Comparison of ENCODE assay signal across 9 mouse cellular contexts in genomic region chr2:26561351-26562016, GRCm38 (mm10). TPM values are rescaled to one million over a fixed set of nuclear protein-coding genes. Genes with fewer than 3 reads are reported as not detected.
DNase-seq lines count a peak whose midpoint lies in the region; ATAC-seq and TF ChIP-seq lines count a peak whose summit lies in the region.
"Had no signal": no experiment of that assay in that cellular context is flagged by ENCODE, and none has a peak within 500 bp of the region (broad histone marks: within the 10 kb centered on the region; RNA-seq: fewer than 3 reads in every experiment).

No protein-coding gene starts in this region.

- H3K9me3 ChIP-seq in forebrain, embryonic 16.5 days (ENCODE audit: control insufficient read depth, low read length) = no peaks in the 10 kb centered on the region
- no peaks in the 10 kb centered on the region for H3K9me3 ChIP-seq in intestine, embryonic 16.5 days (ENCODE audit: control insufficient read depth, low read length)
- no peaks in the 10 kb centered on the region for H3K9me3 ChIP-seq in lung, postnatal 0 days (ENCODE audit: low read length)
- H3K9me3 ChIP-seq in stomach, embryonic 14.5 days (ENCODE audit: control insufficient read depth, low read depth, low read length) = no peaks in the 10 kb centered on the region

- no peak overlapping the region for H3K4me2 ChIP-seq in forebrain, embryonic 16.5 days (ENCODE audit: low read length)
- no peak overlapping the region for H3K4me2 ChIP-seq in intestine, embryonic 16.5 days (ENCODE audit: low read depth, low read length)
- no peak overlapping the region for H3K4me2 ChIP-seq in lung, postnatal 0 days (replicated peaks; ENCODE audit: low read depth, low read length)
- no peak overlapping the region for H3K4me2 ChIP-seq in stomach, embryonic 14.5 days (replicated peaks; ENCODE audit: low read depth, low read length)

- TF ChIP-seq CTCF in gastrocnemius, adult 2 months (IDR thresholded peaks at IDR 0.05) = no peak; the same call in none of the 2 replicates
- peak; percentile 98 for TF ChIP-seq CTCF in Patski (IDR thresholded peaks at IDR 0.05)
- TF ChIP-seq CTCF in lung, postnatal 0 days (IDR thresholded peaks at IDR 0.05) = peak; percentile 100

- H3K4me3 ChIP-seq in gastrocnemius, adult 2 months = no peak overlapping the region
- H3K4me3 ChIP-seq in forebrain, embryonic 16.5 days (replicated peaks; ENCODE audit: low read length) = no peak overlapping the region
- no peak overlapping the region for H3K4me3 ChIP-seq in intestine, embryonic 16.5 days (ENCODE audit: low read length)
- H3K4me3 ChIP-seq in lung, postnatal 0 days (ENCODE audit: low read depth, low read length) = no peak overlapping the region
- H3K4me3 ChIP-seq in stomach, embryonic 14.5 days (ENCODE audit: low read depth, low read length) = no peak overlapping the region

- in situ Hi-C loops in Patski (cut with MboI; ENCODE audit: low pct_unique_long_range_greater_than_20kb) = loop anchor here (5.0 to 10.0 kb wide), 2 partner anchors 109 to 247 kb away; partner anchors contain the start of gene Gpsm1

- DNase-seq in gastrocnemius, adult 2 months = peak; percentile 34
- DNase-seq in gastrocnemius, postnatal 36 days = no peak
- DNase-seq in Patski (ENCODE audit: low read depth, low spot score) = no peak
- DNase-seq in lung, postnatal 0 days (ENCODE audit: low spot score) = peak; percentile 88
- no peak for DNase-seq in right cerebral cortex, postnatal 25 days

- peak; percentile 37 for ATAC-seq in Patski
- peak; percentile 75; the same call in 1 of the 2 replicates for ATAC-seq in forebrain, embryonic 16.5 days
- ATAC-seq in intestine, embryonic 16.5 days = peak; percentile 72
- peak; percentile 70 for ATAC-seq in lung, postnatal 0 days
- ATAC-seq in stomach, embryonic 14.5 days (ENCODE audit: insufficient number of reproducible peaks, insufficient read depth, low FRiP score, low read depth) = peak; percentile 67

- 38% methylated on average over 6 of the region's 6 CpGs for WGBS in forebrain, embryonic 16.5 days
- WGBS in intestine, embryonic 16.5 days = 39% methylated on average over 6 of the region's 6 CpGs
- 39% methylated on average over 6 of the region's 6 CpGs for WGBS in lung, postnatal 0 days
- WGBS in stomach, embryonic 14.5 days = 36% methylated on average over 6 of the region's 6 CpGs

- no peaks in the 10 kb centered on the region for H3K36me3 ChIP-seq in forebrain, embryonic 16.5 days (ENCODE audit: control insufficient read depth, insufficient read depth)
- H3K36me3 ChIP-seq in intestine, embryonic 16.5 days (ENCODE audit: control insufficient read depth, insufficient read depth, low read length) = no peaks in the 10 kb centered on the region
- H3K36me3 ChIP-seq in lung, postnatal 0 days (ENCODE audit: insufficient read depth, low read length) = no peaks in the 10 kb centered on the region
- H3K36me3 ChIP-seq in stomach, embryonic 14.5 days (ENCODE audit: control insufficient read depth, insufficient read depth, low read length) = no peaks in the 10 kb centered on the region

- H3K27me3 ChIP-seq in Patski = peaks cover 4% of the 10 kb centered on the region
- H3K27me3 ChIP-seq in forebrain, embryonic 16.5 days (replicated peaks; ENCODE audit: control insufficient read depth, insufficient read depth, low read length) = no peaks in the 10 kb centered on the region
- peaks cover 10% of the 10 kb centered on the region; the same call in 1 of the 2 replicates for H3K27me3 ChIP-seq in intestine, embryonic 16.5 days (replicated peaks; ENCODE audit: control insufficient read depth, insufficient read depth, low read length)
- no peaks in the 10 kb centered on the region for H3K27me3 ChIP-seq in lung, postnatal 0 days (replicated peaks; ENCODE audit: insufficient read depth, low read length)
- H3K27me3 ChIP-seq in stomach, embryonic 14.5 days (ENCODE audit: control insufficient read depth, insufficient read depth, low read length) = no peaks in the 10 kb centered on the region

- H3K9ac ChIP-seq in forebrain, embryonic 16.5 days (replicated peaks; ENCODE audit: low read depth, low read length) = no peak overlapping the region
- peak overlapping the region; percentile 42; the same call in 1 of the 2 replicates for H3K9ac ChIP-seq in intestine, embryonic 16.5 days (ENCODE audit: low read depth, low read length)
- H3K9ac ChIP-seq in lung, postnatal 0 days (replicated peaks; ENCODE audit: low read depth) = no peak overlapping the region
- no peak overlapping the region for H3K9ac ChIP-seq in stomach, embryonic 14.5 days (replicated peaks; ENCODE audit: low read depth, low read length)

- intact Hi-C loops in gastrocnemius, adult 2 months (cut with DNase I) = loop anchor here (1.0 to 5.0 kb wide), 2 partner anchors 112 to 234 kb away; no protein-coding TSS in a partner anchor
- intact Hi-C loops in gastrocnemius, postnatal 36 days (cut with DNase I) = loop anchor here (1.0 to 5.0 kb wide), 4 partner anchors 111 to 259 kb away; no protein-coding TSS in a partner anchor

- 0 out of 2 replicates have a peak, but pooled peaks cover 6% of the 10 kb centered on the region for H3K4me1 ChIP-seq in forebrain, embryonic 16.5 days (replicated peaks; ENCODE audit: control insufficient read depth, insufficient read depth, low read length)
- no peaks in the 10 kb centered on the region; the same call in 1 of the 2 replicates for H3K4me1 ChIP-seq in intestine, embryonic 16.5 days (ENCODE audit: control insufficient read depth, insufficient read depth, low read length)
- H3K4me1 ChIP-seq in lung, postnatal 0 days (ENCODE audit: insufficient read depth, low read depth, low read length) = peaks cover 15% of the 10 kb centered on the region; the same call in 1 of the 2 replicates
- H3K4me1 ChIP-seq in stomach, embryonic 14.5 days (ENCODE audit: control insufficient read depth, insufficient read depth, low read length) = 0 out of 2 replicates have a peak, but pooled peaks cover 5% of the 10 kb centered on the region

- H3K27ac ChIP-seq in gastrocnemius, adult 2 months = peak overlapping the region; percentile 20; the same call in 1 of the 2 replicates
- H3K27ac ChIP-seq in forebrain, embryonic 16.5 days (ENCODE audit: low read length) = no peak overlapping the region
- H3K27ac ChIP-seq in intestine, embryonic 16.5 days (ENCODE audit: low read length) = no peak overlapping the region
- H3K27ac ChIP-seq in lung, postnatal 0 days (ENCODE audit: low read length) = no peak overlapping the region
- H3K27ac ChIP-seq in stomach, embryonic 14.5 days (ENCODE audit: low read length) = no peak overlapping the region

- POLR2A ChIA-PET in Patski (lab: Charles Lee) = interaction anchor here (1.2 kb wide), 1 partner anchor 115 kb away, joined by 3 read pairs; no protein-coding TSS in a partner anchor

- CTCF ChIA-PET in Patski (lab: Charles Lee) = interaction anchor here (0.7 to 2.1 kb wide), 19 partner anchors 8 to 220 kb away, joined by 3 to 13 read pairs (median 3); partner anchors contain the start of genes Inpp5e and Notch1

- TF ChIP-seq EP300 in lung, postnatal 0 days (IDR thresholded peaks at IDR 0.05) = no peak

RNA-seq across cellular contexts. Expression of gene Egfl7, which starts 18.3 kb away (rescaled TPM):
- 10 to 100 TPM; 34.4 to 53.7 TPM for total RNA-seq in gastrocnemius, adult 2 months (2021)
- total RNA-seq in gastrocnemius, postnatal 36 days (2021) = 10 to 100 TPM; 50.0 to 62.2 TPM
- polyA plus RNA-seq in Patski (2021) = 9.4 TPM
- 59.5 and 61.7 TPM in 2 replicates for polyA plus RNA-seq in forebrain, embryonic 16.5 days (2015; fragmentation: Nextera tagmentation; extraction: Ambion mirVana)
- 110 and 118 TPM in 2 replicates for polyA plus RNA-seq in intestine, embryonic 16.5 days (2015; fragmentation: Nextera tagmentation; extraction: Ambion mirVana)
- 412 and 467 TPM in 2 replicates for polyA plus RNA-seq in lung, postnatal 0 days (2015; fragmentation: Nextera tagmentation; extraction: Ambion mirVana)
- 113 and 120 TPM in 2 replicates for polyA plus RNA-seq in stomach, embryonic 14.5 days (2014; fragmentation: Nextera tagmentation; extraction: Ambion mirVana)

RNA-seq across cellular contexts. Expression of gene Gm20532, which starts 25.0 kb away (rescaled TPM):
- not detected for total RNA-seq in gastrocnemius, adult 2 months (2021)
- total RNA-seq in gastrocnemius, postnatal 36 days (2021) = not detected
- polyA plus RNA-seq in Patski (2021) = not detected
- polyA plus RNA-seq in forebrain, embryonic 16.5 days (2015; fragmentation: Nextera tagmentation; extraction: Ambion mirVana) = not detected in 2 replicates
- polyA plus RNA-seq in intestine, embryonic 16.5 days (2015; fragmentation: Nextera tagmentation; extraction: Ambion mirVana) = not detected in 2 replicates
- not detected in 2 replicates for polyA plus RNA-seq in lung, postnatal 0 days (2015; fragmentation: Nextera tagmentation; extraction: Ambion mirVana)
- not detected in 2 replicates for polyA plus RNA-seq in stomach, embryonic 14.5 days (2014; fragmentation: Nextera tagmentation; extraction: Ambion mirVana)
- total RNA-seq: adrenal gland, adult 18-20 months had no signal

RNA-seq across cellular contexts. Expression of gene Agpat2, which starts 42.7 kb away (rescaled TPM):
- total RNA-seq in gastrocnemius, adult 2 months (2021) = 1 to 10 TPM; 2.8 to 7.3 TPM
- total RNA-seq in gastrocnemius, postnatal 36 days (2021) = 1 to 10 TPM; 5.6 to 5.9 TPM
- polyA plus RNA-seq in Patski (2021) = 41.6 TPM
- polyA plus RNA-seq in forebrain, embryonic 16.5 days (2015; fragmentation: Nextera tagmentation; extraction: Ambion mirVana) = 3.7 and 4.0 TPM in 2 replicates
- polyA plus RNA-seq in intestine, embryonic 16.5 days (2015; fragmentation: Nextera tagmentation; extraction: Ambion mirVana) = 113 and 116 TPM in 2 replicates
- 59.5 and 72.8 TPM in 2 replicates for polyA plus RNA-seq in lung, postnatal 0 days (2015; fragmentation: Nextera tagmentation; extraction: Ambion mirVana)
- polyA plus RNA-seq in stomach, embryonic 14.5 days (2014; fragmentation: Nextera tagmentation; extraction: Ambion mirVana) = 43.7 and 44.8 TPM in 2 replicates

RNA-seq across cellular contexts. Expression of gene Notch1, which starts 45.0 kb away (rescaled TPM):
- total RNA-seq in gastrocnemius, adult 2 months (2021) = 10 to 100 TPM in 1 of 2 experiments, 1 to 10 TPM in 1; 6.9 to 11.9 TPM
- 1 to 10 TPM; 7.7 to 8.0 TPM for total RNA-seq in gastrocnemius, postnatal 36 days (2021)
- polyA plus RNA-seq in Patski (2021) = 7.6 TPM
- 20.2 and 23.6 TPM in 2 replicates for polyA plus RNA-seq in forebrain, embryonic 16.5 days (2015; fragmentation: Nextera tagmentation; extraction: Ambion mirVana)
- polyA plus RNA-seq in intestine, embryonic 16.5 days (2015; fragmentation: Nextera tagmentation; extraction: Ambion mirVana) = 7.4 and 8.4 TPM in 2 replicates
- polyA plus RNA-seq in lung, postnatal 0 days (2015; fragmentation: Nextera tagmentation; extraction: Ambion mirVana) = 11.8 and 14.7 TPM in 2 replicates
- 29.5 and 31.7 TPM in 2 replicates for polyA plus RNA-seq in stomach, embryonic 14.5 days (2014; fragmentation: Nextera tagmentation; extraction: Ambion mirVana)

Comparison
In these comparisons a context has a peak if more than half of its experiments do, and no peak if none do; other contexts are left out.
1. DNase-seq: peak in gastrocnemius, adult 2 months (single experiment) and lung, postnatal 0 days (single experiment); none in gastrocnemius, postnatal 36 days (0 of 2), Patski (single experiment) and right cerebral cortex, postnatal 25 days (single experiment).
2. Peak in every context shown above with its lines, with median percentiles within 50 percentile points of each other: ATAC-seq.